Mouse (Mus musculus): ENCODE results near the gene Gm20458. TPM values are rescaled to one million over a fixed set of nuclear protein-coding genes. Genes with fewer than 3 reads are reported as not detected.

Gm20458 gene
- polyA plus RNA-seq, 1 experiment = 8.0 TPM

- no peak for TF ChIP-seq CTCF (IDR thresholded peaks at IDR 0.05; ENCODE audit: borderline replicate concordance, extremely low read depth, insufficient read depth, insufficient read length)
- no peak for TF ChIP-seq POLR2A (IDR thresholded peaks at IDR 0.05; ENCODE audit: borderline replicate concordance, extremely low read depth, insufficient read depth, insufficient read length, poor library complexity, severe bottlenecking)
- peak; percentile 58 for DNase-seq (ENCODE audit: low read depth)
Measured at GRCm38 (mm10) chr2:164425401-164425800, 35.4 kb upstream of the Gm20458 start.

GRCm38 (mm10) chr2:164426121-164426520, 34.6 kb upstream of the Gm20458 start:
- no peak for TF ChIP-seq POLR2A (IDR thresholded peaks at IDR 0.05; ENCODE audit: borderline replicate concordance, extremely low read depth, insufficient read depth, insufficient read length, poor library complexity, severe bottlenecking)
- no peak for TF ChIP-seq CTCF (IDR thresholded peaks at IDR 0.05; ENCODE audit: borderline replicate concordance, extremely low read depth, insufficient read depth, insufficient read length)
- DNase-seq (ENCODE audit: low read depth) = no peak

GRCm38 (mm10) chr2:164426952-164427351, 33.8 kb upstream of the Gm20458 start:
- TF ChIP-seq POLR2A (IDR thresholded peaks at IDR 0.05; ENCODE audit: borderline replicate concordance, extremely low read depth, insufficient read depth, insufficient read length, poor library complexity, severe bottlenecking) (no peak), CTCF (IDR thresholded peaks at IDR 0.05; ENCODE audit: borderline replicate concordance, extremely low read depth, insufficient read depth, insufficient read length) (no peak)
- DNase-seq (ENCODE audit: low read depth) = no peak

GRCm38 (mm10) chr2:164428451-164428850, 32.3 kb upstream of the Gm20458 start:
- no peak for DNase-seq (ENCODE audit: low read depth)
- no peak for TF ChIP-seq POLR2A (IDR thresholded peaks at IDR 0.05; ENCODE audit: borderline replicate concordance, extremely low read depth, insufficient read depth, insufficient read length, poor library complexity, severe bottlenecking)
- TF ChIP-seq CTCF (IDR thresholded peaks at IDR 0.05; ENCODE audit: borderline replicate concordance, extremely low read depth, insufficient read depth, insufficient read length) = no peak

- no peak for DNase-seq (ENCODE audit: low read depth)
- TF ChIP-seq POLR2A (IDR thresholded peaks at IDR 0.05; ENCODE audit: borderline replicate concordance, extremely low read depth, insufficient read depth, insufficient read length, poor library complexity, severe bottlenecking) (no peak), CTCF (IDR thresholded peaks at IDR 0.05; ENCODE audit: borderline replicate concordance, extremely low read depth, insufficient read depth, insufficient read length) (no peak)
Measured at GRCm38 (mm10) chr2:164429881-164430615, 30.7 kb upstream of the Gm20458 start.

- TF ChIP-seq CTCF (IDR thresholded peaks at IDR 0.05; ENCODE audit: borderline replicate concordance, extremely low read depth, insufficient read depth, insufficient read length) (no peak), POLR2A (IDR thresholded peaks at IDR 0.05; ENCODE audit: borderline replicate concordance, extremely low read depth, insufficient read depth, insufficient read length, poor library complexity, severe bottlenecking) (no peak)
- no peak for DNase-seq (ENCODE audit: low read depth)
Measured at GRCm38 (mm10) chr2:164430697-164431096, 30.1 kb upstream of the Gm20458 start.

GRCm38 (mm10) chr2:164431676-164432465, 28.9 kb upstream of the Gm20458 start:
- DNase-seq (ENCODE audit: low read depth) = no peak
- TF ChIP-seq POLR2A (IDR thresholded peaks at IDR 0.05; ENCODE audit: borderline replicate concordance, extremely low read depth, insufficient read depth, insufficient read length, poor library complexity, severe bottlenecking) (no peak), CTCF (IDR thresholded peaks at IDR 0.05; ENCODE audit: borderline replicate concordance, extremely low read depth, insufficient read depth, insufficient read length) (no peak)

GRCm38 (mm10) chr2:164432541-164433191, 28.1 kb upstream of the Gm20458 start:
- no peak for DNase-seq (ENCODE audit: low read depth)
- TF ChIP-seq CTCF (IDR thresholded peaks at IDR 0.05; ENCODE audit: borderline replicate concordance, extremely low read depth, insufficient read depth, insufficient read length) (no peak), POLR2A (IDR thresholded peaks at IDR 0.05; ENCODE audit: borderline replicate concordance, extremely low read depth, insufficient read depth, insufficient read length, poor library complexity, severe bottlenecking) (no peak)

GRCm38 (mm10) chr2:164433278-164433895, 27.4 kb upstream of the Gm20458 start:
- TF ChIP-seq CTCF (IDR thresholded peaks at IDR 0.05; ENCODE audit: borderline replicate concordance, extremely low read depth, insufficient read depth, insufficient read length) (no peak), POLR2A (IDR thresholded peaks at IDR 0.05; ENCODE audit: borderline replicate concordance, extremely low read depth, insufficient read depth, insufficient read length, poor library complexity, severe bottlenecking) (no peak)
- DNase-seq (ENCODE audit: low read depth) = no peak

- no peak for DNase-seq (ENCODE audit: low read depth)
- TF ChIP-seq POLR2A (IDR thresholded peaks at IDR 0.05; ENCODE audit: borderline replicate concordance, extremely low read depth, insufficient read depth, insufficient read length, poor library complexity, severe bottlenecking) (no peak), CTCF (IDR thresholded peaks at IDR 0.05; ENCODE audit: borderline replicate concordance, extremely low read depth, insufficient read depth, insufficient read length) (no peak)
Measured at GRCm38 (mm10) chr2:164434681-164435080, 26.1 kb upstream of the Gm20458 start.

Measured in brain, embryonic 14.5 days (tissue).